Mouse (Mus musculus): ENCODE data around the gene Unc5c.

Unc5c gene

GRCm38 (mm10) chr3:141601072-141601549 is 136.1 kb downstream of the Unc5c start:
- DNase-seq = no peak

GRCm38 (mm10) chr3:141616718-141617117 is 151.7 kb downstream of the Unc5c start:
- no peak for DNase-seq

DNA sequence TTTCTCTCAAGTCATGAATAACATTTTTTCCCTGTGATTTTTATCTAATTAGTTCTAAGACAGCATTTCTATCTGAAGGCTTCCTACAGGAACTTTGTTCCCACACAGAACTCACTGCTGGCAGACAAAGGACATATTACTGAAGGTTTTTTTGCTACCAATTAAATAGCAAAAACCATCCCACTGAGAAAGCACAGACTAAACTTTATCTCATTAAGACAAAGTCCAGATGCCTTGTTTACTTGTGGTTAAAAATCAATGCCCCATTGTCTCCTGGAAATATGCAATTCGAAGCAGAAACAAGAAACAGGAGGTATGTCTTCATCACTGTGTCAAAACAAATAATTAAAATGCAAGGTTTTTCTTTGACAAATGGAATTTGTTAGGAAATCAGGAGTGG is 153.7 kb downstream of the Unc5c start:
- no peak for DNase-seq

DNA sequence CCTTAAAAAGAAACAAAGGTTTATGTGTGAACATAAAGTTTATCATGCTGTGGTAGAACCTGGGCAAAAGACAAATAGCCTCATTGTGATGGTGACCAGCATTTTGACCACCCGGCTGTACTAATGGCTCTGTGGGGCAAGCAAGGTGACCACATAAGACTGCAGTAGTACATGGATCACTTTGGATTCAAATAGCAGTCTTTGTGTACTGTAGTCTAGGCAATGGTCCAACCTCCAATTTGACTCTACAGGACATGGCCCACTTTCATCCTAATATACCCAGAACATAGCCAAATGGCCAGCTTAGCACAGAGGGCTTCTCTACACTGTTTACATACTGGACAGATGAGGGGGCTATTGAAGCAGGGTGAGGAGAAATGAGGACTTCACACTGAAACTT is 156.5 kb downstream of the Unc5c start:
- DNase-seq = no peak

- no peak for DNase-seq
These were observed 162.1 kb downstream of the Unc5c start for GRCm38 (mm10) chr3:141626935-141627638.

DNA sequence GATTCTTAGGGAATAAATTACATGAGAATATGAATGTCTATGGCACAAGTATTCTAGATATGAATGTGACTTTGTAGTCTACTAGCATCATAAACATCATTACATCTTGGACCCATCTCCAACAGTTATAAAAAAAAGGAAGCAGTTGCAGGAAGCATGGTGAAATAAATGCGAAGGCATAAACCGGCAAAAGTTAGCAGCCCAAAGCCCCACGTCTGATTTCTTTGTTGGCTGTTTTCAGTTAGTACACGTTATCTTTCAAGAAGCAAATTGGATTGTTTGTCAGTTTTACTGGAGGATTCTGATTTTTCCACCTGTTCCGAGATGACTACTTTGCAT is 162.6 kb downstream of the Unc5c start:
- no peak for DNase-seq

- no peak for DNase-seq
These were observed 164.4 kb downstream of the Unc5c start for GRCm38 (mm10) chr3:141629431-141629830.

- DNase-seq = no peak
These were observed 172.9 kb downstream of the Unc5c start for GRCm38 (mm10) chr3:141637900-141638299.

- no peak for DNase-seq
These were observed 179.2 kb downstream of the Unc5c start for GRCm38 (mm10) chr3:141644264-141644663.

- no peak for DNase-seq
These were observed 181.6 kb downstream of the Unc5c start for GRCm38 (mm10) chr3:141646588-141646987.

- DNase-seq = no peak
These were observed 185.6 kb downstream of the Unc5c start for GRCm38 (mm10) chr3:141650658-141651057.

DNA sequence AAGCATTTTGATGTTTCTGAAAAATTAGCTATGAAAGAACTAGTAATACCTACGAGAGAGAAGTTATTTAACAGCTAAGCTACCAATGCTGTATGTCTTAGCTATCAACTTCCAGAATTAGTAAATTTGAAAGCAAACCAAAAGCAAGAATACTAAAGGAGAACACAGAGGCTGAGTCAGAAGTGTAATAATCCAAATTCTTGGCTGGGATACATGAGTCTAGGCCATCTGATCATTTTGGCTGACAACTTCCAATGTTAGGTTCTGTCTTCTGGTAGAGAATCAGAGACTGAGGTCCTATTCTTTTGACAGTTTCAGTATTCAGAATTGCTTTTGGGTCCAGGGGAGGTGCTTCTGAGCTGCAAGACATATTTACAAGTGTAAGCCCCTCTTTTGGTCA is 188.9 kb downstream of the Unc5c start:
- DNase-seq = no peak

- no peak for DNase-seq
These were observed 194.2 kb downstream of the Unc5c start for GRCm38 (mm10) chr3:141659041-141659789.

- DNase-seq = no peak
These were observed 195.3 kb downstream of the Unc5c start for GRCm38 (mm10) chr3:141660065-141661062.

GRCm38 (mm10) chr3:141689113-141689512 is 224.1 kb downstream of the Unc5c start:
- DNase-seq = no peak

GRCm38 (mm10) chr3:141690676-141691075 is 225.7 kb downstream of the Unc5c start:
- DNase-seq = no peak

GRCm38 (mm10) chr3:141691418-141691817 is 226.4 kb downstream of the Unc5c start:
- DNase-seq = no peak

DNA sequence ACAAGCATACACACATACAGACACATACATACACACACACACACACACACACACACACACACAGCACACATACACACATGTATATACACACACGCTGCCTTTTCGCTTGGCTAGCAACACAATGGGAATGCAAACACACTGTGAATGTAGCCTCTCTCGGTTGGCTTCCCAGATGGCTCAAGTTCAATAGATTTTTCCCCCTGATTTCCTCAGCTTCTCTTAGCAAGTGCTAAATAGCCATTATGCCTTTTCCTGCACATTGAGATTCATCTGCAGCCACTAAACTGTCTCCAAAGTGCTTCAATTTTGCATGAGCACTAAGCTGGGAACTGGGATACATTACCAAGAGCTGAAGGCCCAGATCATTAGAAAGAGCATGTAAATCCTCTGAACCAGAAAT is 226.8 kb downstream of the Unc5c start:
- no peak for DNase-seq

- DNase-seq = no peak
These were observed 234.2 kb downstream of the Unc5c start for GRCm38 (mm10) chr3:141699177-141699576.

- DNase-seq = no peak
These were observed 236.4 kb downstream of the Unc5c start for GRCm38 (mm10) chr3:141701381-141701909.

- no peak for DNase-seq
These were observed 246.6 kb downstream of the Unc5c start for GRCm38 (mm10) chr3:141711601-141712000.

DNA sequence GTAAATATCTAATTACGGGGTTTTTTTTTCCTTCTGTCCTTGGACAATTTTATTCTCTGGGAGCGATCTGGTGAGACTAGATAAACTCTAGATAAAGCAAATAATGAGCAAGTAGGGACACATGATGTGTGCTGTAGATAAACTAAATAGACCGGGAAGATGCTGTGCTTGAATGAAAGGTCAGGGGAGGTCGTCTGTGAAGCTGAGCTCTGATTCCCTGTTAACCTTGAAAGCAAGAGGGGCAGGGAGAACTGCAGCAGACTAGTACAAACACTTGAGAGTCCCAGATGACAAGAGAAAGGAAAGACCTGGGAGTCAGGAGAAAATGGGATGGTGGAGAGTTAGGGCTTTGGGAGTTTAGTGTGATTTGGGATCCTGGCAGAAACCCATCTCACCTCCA is 251.4 kb downstream of the Unc5c start:
- DNase-seq = no peak

DNA sequence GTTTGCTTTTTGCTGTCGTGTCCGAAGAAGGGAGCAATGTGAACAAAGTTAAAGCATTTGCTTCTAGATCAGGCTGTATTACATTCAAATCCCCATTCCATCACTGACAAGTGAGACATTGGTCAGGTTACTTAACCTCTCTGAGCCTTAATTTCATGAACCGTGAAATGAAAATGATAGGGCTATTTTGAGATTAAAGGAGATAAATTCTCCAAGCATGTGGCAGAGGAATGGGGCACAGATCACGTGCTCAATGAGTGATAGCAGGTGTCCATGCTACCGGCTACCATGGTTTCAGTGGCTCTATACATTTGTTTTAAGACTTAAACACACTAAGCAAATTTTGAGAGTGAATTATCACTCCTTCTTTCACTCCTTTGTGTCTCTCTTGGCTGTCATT is 254.0 kb downstream of the Unc5c start:
- no peak for DNase-seq
